Mouse (Mus musculus): ENCODE measurements at regions not wholly inside any gene's neighbourhood (a gene's known extent, or its start where the extent isn't known, plus 50 kb on each side); places are given as distances from the start of the nearest gene placed in this dataset.
"Not testable (repeated sequence)": the region's sequence is repeated elsewhere in the genome, so short reads cannot be mapped to it uniquely, and the experiment has no call there.

DNA sequence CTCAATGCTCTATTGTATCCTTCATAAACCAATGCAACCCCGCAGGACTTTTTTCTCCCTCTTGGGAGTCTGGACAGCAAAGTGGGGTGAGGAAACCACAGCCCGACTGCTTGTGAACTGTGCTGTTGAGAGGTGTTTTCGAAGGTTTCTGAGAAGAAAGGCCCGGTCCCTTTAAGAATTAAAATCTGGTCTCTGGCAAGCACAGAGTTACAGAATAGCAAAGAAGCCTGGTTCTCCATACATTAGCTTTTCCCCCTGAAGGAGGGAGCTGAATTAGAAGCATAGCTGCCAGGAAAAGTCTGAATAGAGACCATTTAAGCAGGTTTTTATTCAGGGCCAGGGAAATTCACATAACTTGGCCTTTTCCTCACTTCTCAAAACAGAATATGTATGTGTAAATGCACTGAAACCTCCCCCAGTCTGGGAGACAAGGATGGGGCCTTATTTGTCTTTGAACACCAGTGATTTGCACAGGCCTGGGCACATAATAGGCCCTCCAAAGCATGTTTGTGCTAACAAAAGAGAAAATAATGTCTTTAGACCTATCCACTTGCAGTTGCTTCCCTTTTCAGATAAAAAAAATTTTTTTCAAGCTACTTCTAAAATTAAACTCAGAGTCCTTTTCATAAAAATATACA is 178.2 kb upstream of the Arx start:
- Histone ChIP-seq H3K4me3 (ENCODE audit: control insufficient read depth in 1 of 2, insufficient read depth in 1 of 2, low read depth in 2 of 2, low read length in 2 of 2) (no peak overlapping the region), H3K9me3 (replicated peaks; ENCODE audit: insufficient read depth, low read length) (no peaks in the 10 kb centered on the region), H3K79me2 (ENCODE audit: control insufficient read depth, insufficient read depth, low read length, poor library complexity) (no peaks in the 10 kb centered on the region), H3K9ac (ENCODE audit: control insufficient read depth, low read depth, low read length, poor library complexity, severe bottlenecking) (no peak overlapping the region), H3K27ac (ENCODE audit: control insufficient read depth, low read depth, low read length) (no peak overlapping the region), H3K4me1 (ENCODE audit: control insufficient read depth in 1 of 2, insufficient read depth in 2 of 2, low read length in 2 of 2) (no peaks in the 10 kb centered on the region), H3K36me3 (ENCODE audit: control insufficient read depth in 1 of 2, insufficient read depth in 2 of 2, low read length in 2 of 2) (no peaks in the 10 kb centered on the region), H3K27me3 (ENCODE audit: control insufficient read depth in 1 of 2, insufficient read depth in 2 of 2, low read length in 2 of 2) (no peaks in the 10 kb centered on the region)
- no peak for DNase-seq (ENCODE audit: low read depth, low spot score)
- TF ChIP-seq KAT2A (conservative IDR thresholded peaks at IDR 0.05; ENCODE audit: low read depth, low read length) (no peak), USF2 (IDR thresholded peaks at IDR 0.05; ENCODE audit: borderline replicate concordance in 1 of 2, insufficient read depth in 1 of 2, low read depth in 1 of 2, low read length in 2 of 2) (no peak), NELFE (IDR thresholded peaks at IDR 0.05; ENCODE audit: low read depth, low read length) (no peak), HCFC1 (IDR thresholded peaks at IDR 0.05; ENCODE audit: low read depth, low read length) (no peak), CTCF (IDR thresholded peaks at IDR 0.05 in 2 of 3, conservative IDR thresholded peaks at IDR 0.05 in 1 of 3; ENCODE audit: control insufficient read depth in 1 of 3, insufficient read depth in 1 of 3, low read depth in 2 of 3, low read length in 3 of 3, poor library complexity in 1 of 3, severe bottlenecking in 1 of 3) (no peak), POLR2AphosphoS5 (IDR thresholded peaks at IDR 0.05; ENCODE audit: borderline replicate concordance, low read depth, low read length) (no peak), TCF12 (IDR thresholded peaks at IDR 0.05; ENCODE audit: low read depth, low read length) (no peak)

DNA sequence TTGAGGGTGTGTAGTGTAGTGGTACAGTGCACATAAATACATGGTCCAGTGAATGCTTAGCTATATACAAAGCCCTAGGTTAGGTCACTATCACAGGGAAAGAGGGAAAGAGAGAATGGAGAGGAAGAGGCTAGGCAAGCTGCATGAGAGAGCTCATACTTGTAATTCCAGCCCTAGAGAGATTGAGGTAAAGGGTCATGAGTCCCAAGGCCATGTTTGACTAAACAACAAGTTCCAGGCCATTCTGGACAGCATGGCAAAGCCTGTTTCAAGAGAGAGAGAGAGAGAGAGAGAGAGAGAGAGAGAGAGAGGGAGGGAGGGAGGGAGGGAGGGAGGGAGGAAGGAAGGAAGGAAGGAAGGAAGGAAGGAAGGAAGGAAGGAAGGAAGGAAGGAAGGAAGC is 131.9 kb upstream of the Arx start:
- not testable (repeated sequence) for H3K79me2 ChIP-seq (ENCODE audit: control insufficient read depth, insufficient read depth, low read length, poor library complexity); H3K27me3 ChIP-seq (ENCODE audit: control insufficient read depth in 1 of 2, insufficient read depth in 2 of 2, low read length in 2 of 2); H3K27ac ChIP-seq (ENCODE audit: control insufficient read depth, low read depth, low read length); DNase-seq (ENCODE audit: low read depth, low spot score); H3K4me1 ChIP-seq (ENCODE audit: control insufficient read depth in 1 of 2, insufficient read depth in 2 of 2, low read length in 2 of 2); H3K4me3 ChIP-seq (ENCODE audit: control insufficient read depth in 1 of 2, insufficient read depth in 1 of 2, low read depth in 2 of 2, low read length in 2 of 2); H3K9ac ChIP-seq (ENCODE audit: control insufficient read depth, low read depth, low read length, poor library complexity, severe bottlenecking); H3K36me3 ChIP-seq (ENCODE audit: control insufficient read depth in 1 of 2, insufficient read depth in 2 of 2, low read length in 2 of 2); H3K9me3 ChIP-seq (replicated peaks; ENCODE audit: insufficient read depth, low read length)

DNA sequence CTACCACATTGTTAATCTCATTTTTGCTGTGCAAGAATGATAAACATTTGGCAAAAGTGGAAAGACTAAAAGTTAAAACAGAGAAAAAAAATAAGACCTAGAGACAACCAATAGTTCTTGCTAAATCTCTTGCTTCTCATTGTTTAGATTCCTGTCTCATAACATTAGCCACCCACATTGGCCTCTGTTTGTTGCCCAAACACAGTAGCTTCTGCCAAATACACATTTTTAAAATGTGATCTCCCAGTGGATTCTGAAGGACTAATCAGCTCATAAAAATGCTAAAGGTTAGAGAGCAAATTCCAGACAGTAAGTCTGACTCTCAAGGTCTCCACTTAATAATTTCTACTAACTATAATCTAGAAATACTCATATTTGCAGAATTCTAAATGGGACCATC is 127.1 kb upstream of the Arx start:
- H3K36me3 ChIP-seq (ENCODE audit: control insufficient read depth in 1 of 2, insufficient read depth in 2 of 2, low read length in 2 of 2): no peaks in the 10 kb centered on the region
- H3K9me3 ChIP-seq (replicated peaks; ENCODE audit: insufficient read depth, low read length): no peaks in the 10 kb centered on the region
- H3K9ac ChIP-seq (ENCODE audit: control insufficient read depth, low read depth, low read length, poor library complexity, severe bottlenecking): no peak overlapping the region
- no peaks in the 10 kb centered on the region for H3K4me1 ChIP-seq (ENCODE audit: control insufficient read depth in 1 of 2, insufficient read depth in 2 of 2, low read length in 2 of 2)
- no peak overlapping the region for H3K4me3 ChIP-seq (ENCODE audit: control insufficient read depth in 1 of 2, insufficient read depth in 1 of 2, low read depth in 2 of 2, low read length in 2 of 2)
- DNase-seq (ENCODE audit: low read depth, low spot score): no peak
- H3K27me3 ChIP-seq (ENCODE audit: control insufficient read depth in 1 of 2, insufficient read depth in 2 of 2, low read length in 2 of 2): no peaks in the 10 kb centered on the region
- no peak overlapping the region for H3K27ac ChIP-seq (ENCODE audit: control insufficient read depth, low read depth, low read length)
- no peaks in the 10 kb centered on the region for H3K79me2 ChIP-seq (ENCODE audit: control insufficient read depth, insufficient read depth, low read length, poor library complexity)
- TF ChIP-seq MYB (IDR thresholded peaks at IDR 0.05; ENCODE audit: low read depth, low read length): no peak
- no peak for TF ChIP-seq ELF1 (IDR thresholded peaks at IDR 0.05; ENCODE audit: low read depth, low read length)
- TF ChIP-seq TAL1 (IDR thresholded peaks at IDR 0.05; ENCODE audit: low read length): no peak
- no peak for TF ChIP-seq MAX (IDR thresholded peaks at IDR 0.05; ENCODE audit: low read length)
- no peak for TF ChIP-seq NRF1 (IDR thresholded peaks at IDR 0.05; ENCODE audit: insufficient read depth, low read depth, low read length, poor library complexity, severe bottlenecking)
- TF ChIP-seq GABPA (IDR thresholded peaks at IDR 0.05; ENCODE audit: low read depth, low read length): no peak
- no peak for TF ChIP-seq BHLHE40 (IDR thresholded peaks at IDR 0.05; ENCODE audit: borderline replicate concordance, low read depth, low read length)
- no peak for TF ChIP-seq MXI1 (IDR thresholded peaks at IDR 0.05; ENCODE audit: low read depth, low read length)
- TF ChIP-seq USF2 (IDR thresholded peaks at IDR 0.05; ENCODE audit: borderline replicate concordance in 1 of 2, insufficient read depth in 1 of 2, low read depth in 1 of 2, low read length in 2 of 2): no peak
- TF ChIP-seq POLR2AphosphoS2 (IDR thresholded peaks at IDR 0.05; ENCODE audit: low read length): no peak
- TF ChIP-seq CHD1 (IDR thresholded peaks at IDR 0.05; ENCODE audit: low read depth, low read length): no peak
- TF ChIP-seq MYC (IDR thresholded peaks at IDR 0.05; ENCODE audit: low read depth, low read length): no peak

Measured in MEL (cell line).